Mouse (Mus musculus) heart, embryonic 15.5 days (tissue): ENCODE results near the gene Cdk5r1. TPM values are rescaled to one million over a fixed set of nuclear protein-coding genes. Genes with fewer than 3 reads are reported as not detected.

Experiments
- ATAC-seq: fragments of 200-750 bp; cut with Nextera tagmentation; replicated peaks from 2 replicates; pipeline ENCODE4 v1.8.0; 2017; ENCODE audit warnings: low read depth, moderate TSS enrichment; ENCODE audit not compliant: insufficient number of reproducible peaks, insufficient read depth, low FRiP score
- H3K27ac ChIP-seq: fragments of 300-500 bp; sonication (generic); 2 replicates; pipeline ENCODE4 v1.5.1; 2015; ENCODE audit warnings: mild to moderate bottlenecking, inconsistent platforms
- H3K27me3 ChIP-seq: fragments of 300-500 bp; sonication (generic); 2 replicates; pipeline ENCODE4 v1.6.1; 2015; ENCODE audit warnings: inconsistent platforms
- H3K36me3 ChIP-seq: fragments of 300-500 bp; sonication (generic); 2 replicates; pipeline ENCODE4 v1.6.1; 2015; ENCODE audit warnings: mild to moderate bottlenecking, inconsistent platforms
- H3K4me1 ChIP-seq: fragments of 300-500 bp; sonication (generic); replicated peaks from 2 replicates; pipeline ENCODE4 v1.6.1; 2015; ENCODE audit warnings: inconsistent platforms
- H3K4me2 ChIP-seq: fragments of 300-500 bp; sonication (generic); 2 replicates; pipeline ENCODE4 v1.6.1; 2015; ENCODE audit warnings: inconsistent platforms, mild to moderate bottlenecking, moderate library complexity
- H3K4me3 ChIP-seq: fragments of 300-500 bp; sonication (generic); 2 replicates; pipeline ENCODE4 v1.5.1; 2015; ENCODE audit warnings: mild to moderate bottlenecking, inconsistent platforms
- H3K9ac ChIP-seq: fragments of 300-500 bp; sonication (generic); 2 replicates; pipeline ENCODE4 v1.6.1; 2015; ENCODE audit warnings: mild to moderate bottlenecking, inconsistent platforms
- H3K9me3 ChIP-seq: fragments of 300-500 bp; sonication (generic); replicated peaks from 2 replicates; pipeline ENCODE4 v1.6.1; 2016; ENCODE audit warnings: inconsistent platforms
- WGBS: fragments of 180-500 bp; shearing (Covaris S2); methylation state at CpG from one replicate; pipeline ENCODE4 v1.1.7; 2015; ENCODE audit warnings: mixed read lengths; 5-methylcytosine and 5-hydroxymethylcytosine counted together
- polyA plus RNA-seq: library from polyadenylated mRNA; unstranded; fragments of >200 nt; fragmentation: Nextera tagmentation; extraction: Ambion mirVana; gene quantifications from 2 replicates; pipeline ENCODE4 v1.2.1, GENCODE M21; 2015

Gene Cdk5r1
- polyA plus RNA-seq, 1 experiment from 2014 or later, result 0.37 TPM

GRCm38 (mm10) chr11:80494852-80495251, 18.0 kb downstream of the Cdk5r1 start:
- Histone ChIP-seq H3K27ac (no peak overlapping the region), H3K4me1 (peaks cover 38% of the 10 kb centered on the region), H3K9me3 (no peaks in the 10 kb centered on the region), H3K27me3 (no peaks in the 10 kb centered on the region), H3K4me3 (no peak overlapping the region), H3K4me2 (no peak overlapping the region), H3K9ac (no peak overlapping the region), H3K36me3 (no peaks in the 10 kb centered on the region)
- whole genome bisulfite sequencing, result 81% methylated on average over 9 of the region's 9 CpGs
- no peak for ATAC-seq

DNA sequence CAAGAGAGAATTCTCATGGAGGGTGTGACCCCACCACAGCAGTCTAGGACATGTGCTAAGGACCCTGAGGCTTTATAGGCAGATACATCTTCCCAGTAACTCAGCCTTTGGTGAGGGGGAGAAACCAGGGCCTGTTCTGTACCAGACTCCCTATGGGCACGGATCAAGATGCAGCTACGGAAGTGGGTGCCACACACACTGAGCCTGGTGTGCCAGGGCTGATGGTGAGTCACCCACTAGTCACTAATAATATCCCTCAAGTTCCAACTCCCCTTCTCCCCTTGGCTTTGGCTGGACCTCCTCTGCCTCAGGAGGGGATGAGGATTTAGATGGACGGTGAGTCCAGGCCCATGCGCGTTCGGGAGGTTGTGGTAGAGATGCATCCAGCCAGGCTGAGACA, 19.1 kb downstream of the Cdk5r1 start:
- H3K9me3 ChIP-seq, result no peaks in the 10 kb centered on the region
- no peak overlapping the region for H3K27ac ChIP-seq
- H3K27me3 ChIP-seq, result no peaks in the 10 kb centered on the region
- H3K4me3 ChIP-seq, result no peak overlapping the region
- ATAC-seq, result no peak
- H3K4me2 ChIP-seq, result no peak overlapping the region
- H3K4me1 ChIP-seq, result peaks cover 37% of the 10 kb centered on the region
- H3K36me3 ChIP-seq, result no peaks in the 10 kb centered on the region
- WGBS, result 86% methylated on average over 6 of the region's 6 CpGs
- no peak overlapping the region for H3K9ac ChIP-seq

DNA sequence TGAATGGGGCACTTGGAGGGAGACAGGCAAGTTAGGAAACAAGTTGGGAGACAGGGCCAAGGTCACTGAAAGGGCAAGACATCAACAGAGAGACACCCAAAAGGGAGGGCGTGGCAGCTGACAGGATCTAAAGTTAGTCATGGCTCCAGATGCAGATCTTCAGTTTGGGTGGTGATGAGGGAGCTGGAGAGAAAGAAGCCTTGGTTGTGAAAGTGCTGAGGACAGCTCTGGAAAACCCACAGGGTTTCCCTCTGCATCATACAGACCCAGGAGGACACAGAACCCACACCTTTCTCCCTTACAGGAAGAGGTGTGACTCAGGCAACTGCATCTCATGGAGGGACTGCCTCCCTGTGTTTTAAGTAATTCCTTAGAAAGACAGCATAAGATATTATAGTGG, 19.8 kb downstream of the Cdk5r1 start:
- peaks cover 32% of the 10 kb centered on the region for H3K4me1 ChIP-seq
- H3K36me3 ChIP-seq, result no peaks in the 10 kb centered on the region
- 75% methylated on average over 1 of the region's 1 CpGs for WGBS
- ATAC-seq, result no peak
- no peaks in the 10 kb centered on the region for H3K27me3 ChIP-seq
- H3K4me3 ChIP-seq, result no peak overlapping the region
- H3K9ac ChIP-seq, result no peak overlapping the region
- H3K9me3 ChIP-seq, result no peaks in the 10 kb centered on the region
- no peak overlapping the region for H3K4me2 ChIP-seq
- no peak overlapping the region for H3K27ac ChIP-seq

GRCm38 (mm10) chr11:80497225-80497919, 20.5 kb downstream of the Cdk5r1 start:
- no peak for ATAC-seq
- WGBS, result 58% methylated on average over 10 of the region's 10 CpGs
- Histone ChIP-seq H3K4me2 (no peak overlapping the region), H3K36me3 (no peaks in the 10 kb centered on the region), H3K9me3 (no peaks in the 10 kb centered on the region), H3K27me3 (no peaks in the 10 kb centered on the region), H3K9ac (no peak overlapping the region), H3K27ac (peak overlapping the region; percentile 10; the same call in 1 of the 2 replicates), H3K4me3 (no peak overlapping the region), H3K4me1 (peaks cover 31% of the 10 kb centered on the region)

DNA sequence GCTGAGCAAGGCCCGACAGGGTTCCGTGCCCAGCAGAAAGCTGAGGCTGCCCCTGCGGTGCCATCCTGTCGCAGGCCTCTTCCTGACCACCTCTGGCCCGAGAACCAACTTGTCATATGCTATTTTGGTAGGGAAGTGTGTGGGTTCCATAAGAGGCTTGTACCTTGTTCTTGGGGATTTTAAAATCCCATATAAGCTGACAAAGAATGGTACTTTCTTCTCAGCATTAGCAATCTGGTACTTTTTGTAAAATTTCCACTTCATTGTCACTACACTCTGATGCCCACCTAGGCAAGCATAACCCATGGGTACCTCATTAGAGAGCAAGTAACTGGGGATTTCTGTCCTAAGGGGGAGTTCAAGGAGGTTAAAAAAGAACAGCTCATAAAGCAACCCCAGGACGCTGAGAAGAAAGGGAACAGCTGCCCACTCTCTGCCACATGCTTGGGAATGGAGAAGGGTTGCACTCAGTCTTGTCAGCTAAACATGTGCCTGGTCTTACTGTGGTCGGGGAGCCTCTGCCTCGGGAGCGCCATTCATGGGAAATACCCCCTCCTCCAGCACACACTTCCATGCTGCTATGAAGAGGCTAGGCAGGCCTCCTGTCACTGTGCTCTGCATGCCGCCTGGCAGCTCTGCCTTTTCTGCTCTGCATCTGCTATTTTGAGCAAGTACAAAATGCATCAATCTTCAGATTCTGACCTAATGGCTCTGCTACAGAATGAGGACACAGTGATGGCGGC, 21.7 kb downstream of the Cdk5r1 start:
- H3K27me3 ChIP-seq, result no peaks in the 10 kb centered on the region
- 0 out of 2 replicates have a peak overlapping the region, but pooled peaks have one; percentile 14 for H3K9ac ChIP-seq
- H3K36me3 ChIP-seq, result no peaks in the 10 kb centered on the region
- peaks cover 28% of the 10 kb centered on the region for H3K4me1 ChIP-seq
- no peaks in the 10 kb centered on the region for H3K9me3 ChIP-seq
- 46% methylated on average over 11 of the region's 11 CpGs for WGBS
- peak overlapping the region; percentile 58 for H3K27ac ChIP-seq
- H3K4me3 ChIP-seq, result no peak overlapping the region
- 0 out of 2 replicates have a peak, but pooled peaks have one; percentile 2 for ATAC-seq
- H3K4me2 ChIP-seq, result peak overlapping the region; percentile 15

- WGBS, result 76% methylated on average over 4 of the region's 4 CpGs
- Histone ChIP-seq H3K27me3 (no peaks in the 10 kb centered on the region), H3K9me3 (no peaks in the 10 kb centered on the region), H3K4me3 (no peak overlapping the region), H3K9ac (no peak overlapping the region), H3K36me3 (no peaks in the 10 kb centered on the region), H3K27ac (peak overlapping the region; percentile 58), H3K4me2 (no peak overlapping the region), H3K4me1 (peaks cover 34% of the 10 kb centered on the region)
- no peak for ATAC-seq
These were observed 22.7 kb downstream of the Cdk5r1 start for GRCm38 (mm10) chr11:80499550-80499952.

GRCm38 (mm10) chr11:80503281-80503680, 26.5 kb downstream of the Cdk5r1 start:
- H3K27ac ChIP-seq, result no peak overlapping the region
- H3K36me3 ChIP-seq, result no peaks in the 10 kb centered on the region
- H3K27me3 ChIP-seq, result no peaks in the 10 kb centered on the region
- H3K4me2 ChIP-seq, result no peak overlapping the region
- no peaks in the 10 kb centered on the region for H3K9me3 ChIP-seq
- no peak for ATAC-seq
- no peak overlapping the region for H3K9ac ChIP-seq
- 89% methylated on average over 6 of the region's 6 CpGs for WGBS
- H3K4me1 ChIP-seq, result peaks cover 28% of the 10 kb centered on the region
- H3K4me3 ChIP-seq, result no peak overlapping the region

GRCm38 (mm10) chr11:80503726-80504452, 27.1 kb downstream of the Cdk5r1 start:
- no peak overlapping the region for H3K27ac ChIP-seq
- no peak overlapping the region for H3K9ac ChIP-seq
- no peaks in the 10 kb centered on the region for H3K36me3 ChIP-seq
- ATAC-seq, result no peak; the same call in 1 of the 2 replicates
- H3K27me3 ChIP-seq, result no peaks in the 10 kb centered on the region
- H3K4me1 ChIP-seq, result peaks cover 27% of the 10 kb centered on the region
- H3K9me3 ChIP-seq, result no peaks in the 10 kb centered on the region
- no peak overlapping the region for H3K4me2 ChIP-seq
- 50% methylated on average over 13 of the region's 13 CpGs for WGBS
- no peak overlapping the region for H3K4me3 ChIP-seq

DNA sequence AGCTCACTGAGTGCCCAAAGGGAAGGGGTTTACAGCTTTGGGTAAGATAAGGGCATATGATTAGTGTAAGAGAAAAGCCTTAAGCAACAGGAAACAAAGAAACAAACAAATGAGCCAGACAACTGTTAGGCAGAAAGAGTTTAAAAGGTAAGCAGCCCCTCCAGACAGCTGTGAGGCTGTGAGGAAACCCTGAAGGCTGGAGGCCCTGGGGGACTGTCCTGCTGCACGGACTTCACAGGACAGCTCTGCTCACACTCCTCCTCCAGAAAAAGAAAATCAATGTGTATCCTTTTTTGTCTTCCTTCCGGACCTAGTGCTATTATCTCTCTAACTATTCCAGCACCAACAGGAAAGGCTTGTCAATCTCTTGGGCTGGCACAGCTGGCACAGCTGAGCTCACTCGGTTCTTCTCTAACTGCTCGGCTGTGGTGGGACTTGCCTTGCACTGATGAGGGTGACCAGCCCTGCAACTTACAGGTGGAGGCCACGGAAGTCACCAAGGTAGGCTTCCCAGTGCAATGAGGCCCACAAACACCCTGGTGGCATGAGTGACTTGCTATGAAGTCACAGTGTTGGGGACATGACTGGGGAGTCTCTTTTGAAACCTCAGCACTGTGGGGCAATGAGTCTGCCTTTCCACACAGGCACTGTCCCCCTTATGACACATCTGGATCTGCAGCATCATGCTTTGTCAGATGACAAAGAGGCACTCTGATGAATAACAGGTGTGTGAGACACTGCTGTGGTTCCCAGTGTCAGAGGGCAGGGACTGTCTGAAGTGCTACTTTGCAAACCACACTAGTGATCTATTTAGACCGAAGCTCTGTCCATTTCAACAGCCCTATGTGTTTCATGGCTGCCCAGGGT, 27.9 kb downstream of the Cdk5r1 start:
- no peaks in the 10 kb centered on the region for H3K9me3 ChIP-seq
- no peaks in the 10 kb centered on the region for H3K36me3 ChIP-seq
- H3K4me1 ChIP-seq, result peaks cover 24% of the 10 kb centered on the region
- H3K4me2 ChIP-seq, result no peak overlapping the region
- no peak overlapping the region for H3K9ac ChIP-seq
- WGBS, result 49% methylated on average over 6 of the region's 6 CpGs
- H3K27ac ChIP-seq, result no peak overlapping the region
- no peak overlapping the region for H3K4me3 ChIP-seq
- no peaks in the 10 kb centered on the region for H3K27me3 ChIP-seq
- no peak for ATAC-seq

- H3K27ac ChIP-seq, result no peak overlapping the region
- ATAC-seq, result no peak
These were observed 28.8 kb downstream of the Cdk5r1 start for GRCm38 (mm10) chr11:80505581-80505980.

DNA sequence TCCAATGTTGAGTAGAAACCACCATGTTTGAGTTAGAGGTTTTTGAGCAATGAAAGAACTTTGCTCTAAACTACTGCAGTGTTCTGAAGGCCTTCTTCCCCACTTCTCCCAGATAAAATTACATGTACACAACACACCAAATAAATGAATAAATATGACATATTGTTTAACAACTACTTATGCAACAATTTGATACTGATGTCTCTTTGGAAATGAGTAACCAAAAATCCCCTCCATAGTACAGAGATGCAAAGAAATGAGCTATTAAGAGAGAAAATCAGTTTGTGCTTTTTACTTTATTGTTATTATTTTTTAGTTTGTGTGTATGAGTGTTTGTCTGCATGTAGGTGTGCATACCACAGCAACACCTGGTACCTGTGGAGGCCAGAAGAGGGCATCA, 29.7 kb downstream of the Cdk5r1 start:
- no peak overlapping the region for H3K27ac ChIP-seq
- H3K9ac ChIP-seq, result no peak overlapping the region
- no peaks in the 10 kb centered on the region for H3K36me3 ChIP-seq
- no peak overlapping the region for H3K4me2 ChIP-seq
- H3K4me3 ChIP-seq, result no peak overlapping the region
- H3K9me3 ChIP-seq, result no peaks in the 10 kb centered on the region
- no peaks in the 10 kb centered on the region for H3K27me3 ChIP-seq
- ATAC-seq, result no peak
- H3K4me1 ChIP-seq, result peaks cover 24% of the 10 kb centered on the region

More at GRCm38 (mm10) chr11:80505581-80505980, 28.8 kb downstream of the Cdk5r1 start:
- H3K27me3 ChIP-seq, result no peaks in the 10 kb centered on the region
- no peak overlapping the region for H3K9ac ChIP-seq
- 90% methylated on average over 3 of the region's 3 CpGs for WGBS
- H3K36me3 ChIP-seq, result no peaks in the 10 kb centered on the region
- peaks cover 24% of the 10 kb centered on the region for H3K4me1 ChIP-seq
- no peak overlapping the region for H3K4me2 ChIP-seq
- no peaks in the 10 kb centered on the region for H3K9me3 ChIP-seq
- H3K4me3 ChIP-seq, result no peak overlapping the region
